Mouse (Mus musculus): Measurements from ENCODE around the gene Ncbp3. TPM values are rescaled to one million over a fixed set of nuclear protein-coding genes. Genes with fewer than 3 reads are reported as not detected.

Gene Ncbp3
- polyA plus RNA-seq, 1 experiment from 2014 or later = 12.5 TPM

DNA sequence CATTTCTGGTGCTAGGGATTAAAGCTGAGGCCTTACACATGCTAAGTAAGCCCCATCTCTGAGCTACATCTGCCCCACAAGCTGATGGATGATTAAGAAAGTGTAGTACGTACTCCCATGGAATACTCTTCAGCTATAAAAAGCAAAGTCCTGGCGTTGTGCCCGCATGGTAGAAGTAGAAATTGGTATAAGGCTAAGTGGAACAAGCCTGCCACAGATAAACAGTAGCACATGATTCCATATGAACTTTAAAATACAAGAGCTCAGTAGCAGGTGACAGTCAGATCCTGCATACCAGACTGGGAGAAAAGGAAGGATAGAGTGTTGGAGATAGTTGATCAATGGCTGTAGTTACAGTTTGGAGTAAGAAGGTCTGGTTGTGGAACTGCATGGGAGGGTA lies 13.8 kb downstream of the Ncbp3 start:
- DNase-seq (ENCODE audit: low spot score) = no peak
- no peak overlapping the region for H3K9ac ChIP-seq (ENCODE audit: low read length)
- 96% methylated on average over 3 of the region's 3 CpGs for WGBS
- no peaks in the 10 kb centered on the region for H3K9me3 ChIP-seq (ENCODE audit: control insufficient read depth, low read length)
- peaks cover 5% of the 10 kb centered on the region for H3K36me3 ChIP-seq (ENCODE audit: control insufficient read depth, insufficient read depth, low read length)
- no peak overlapping the region for H3K27ac ChIP-seq (ENCODE audit: low read depth, low read length)
- H3K27me3 ChIP-seq (ENCODE audit: control insufficient read depth, insufficient read depth, low read length) = no peaks in the 10 kb centered on the region
- no peak overlapping the region for H3K4me3 ChIP-seq (ENCODE audit: low read depth, low read length)
- H3K4me1 ChIP-seq (ENCODE audit: control insufficient read depth, insufficient read depth, low read length) = no peaks in the 10 kb centered on the region
- no peak for ATAC-seq (ENCODE audit: insufficient read depth, low FRiP score, low TSS enrichment)
- no peak overlapping the region for H3K4me2 ChIP-seq (ENCODE audit: low read depth)

DNA sequence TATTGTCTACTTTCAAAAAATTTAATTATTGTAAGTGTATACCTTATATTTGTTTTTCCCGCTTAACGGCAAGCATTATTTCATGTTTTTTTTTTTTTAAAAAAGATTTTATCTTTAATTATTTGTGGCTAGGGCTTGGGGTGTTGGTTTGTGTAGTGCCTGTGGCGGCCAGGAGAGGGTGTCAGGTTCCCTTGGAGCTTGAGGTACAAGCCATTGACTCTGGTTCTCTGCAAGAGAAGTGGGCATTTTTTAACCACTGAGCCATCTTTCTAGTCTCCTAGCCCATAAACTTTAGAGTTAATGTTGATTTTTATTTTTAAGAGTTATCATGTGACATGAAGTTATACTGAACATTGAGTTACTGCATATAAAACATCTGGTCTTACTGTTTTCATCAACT lies 24.3 kb downstream of the Ncbp3 start:
- Histone ChIP-seq H3K27me3 (ENCODE audit: control insufficient read depth, insufficient read depth, low read length) (no peaks in the 10 kb centered on the region), H3K4me3 (ENCODE audit: low read depth, low read length) (no peak overlapping the region), H3K27ac (ENCODE audit: low read depth, low read length) (no peak overlapping the region), H3K4me1 (ENCODE audit: control insufficient read depth, insufficient read depth, low read length) (no peaks in the 10 kb centered on the region), H3K4me2 (ENCODE audit: low read depth) (no peak overlapping the region), H3K9me3 (ENCODE audit: control insufficient read depth, low read length) (no peaks in the 10 kb centered on the region), H3K9ac (ENCODE audit: low read length) (no peak overlapping the region), H3K36me3 (ENCODE audit: control insufficient read depth, insufficient read depth, low read length) (peaks cover 14% of the 10 kb centered on the region)
- DNase-seq (ENCODE audit: low spot score) = no peak
- 90% methylated on average over 3 of the region's 3 CpGs for WGBS
- no peak for ATAC-seq (ENCODE audit: insufficient read depth, low FRiP score, low TSS enrichment)

DNA sequence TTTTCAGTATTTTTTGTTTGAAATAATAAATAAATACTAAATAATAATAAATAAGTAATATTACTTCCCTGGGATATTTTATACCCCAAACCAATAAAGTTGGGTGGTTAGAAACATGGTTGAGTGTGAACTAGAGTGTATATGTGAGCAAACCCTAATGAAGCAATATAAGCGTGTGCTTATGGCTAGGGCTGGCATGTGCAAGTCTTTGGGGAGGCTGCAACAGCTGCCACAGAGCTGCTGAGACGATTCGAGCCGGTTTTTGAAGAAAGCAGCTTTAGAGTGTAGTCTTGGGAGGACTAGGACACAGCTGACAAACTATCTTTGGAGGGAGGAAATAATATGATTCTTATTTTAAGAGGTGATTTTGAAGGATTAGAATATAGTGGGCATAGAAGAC lies 28.7 kb downstream of the Ncbp3 start:
- Histone ChIP-seq H3K4me2 (ENCODE audit: low read depth) (no peak overlapping the region), H3K27ac (ENCODE audit: low read depth, low read length) (no peak overlapping the region), H3K27me3 (ENCODE audit: control insufficient read depth, insufficient read depth, low read length) (no peaks in the 10 kb centered on the region), H3K4me3 (ENCODE audit: low read depth, low read length) (no peak overlapping the region), H3K9ac (ENCODE audit: low read length) (no peak overlapping the region), H3K9me3 (ENCODE audit: control insufficient read depth, low read length) (no peaks in the 10 kb centered on the region), H3K4me1 (ENCODE audit: control insufficient read depth, insufficient read depth, low read length) (no peaks in the 10 kb centered on the region), H3K36me3 (ENCODE audit: control insufficient read depth, insufficient read depth, low read length) (peaks cover 18% of the 10 kb centered on the region)
- DNase-seq (ENCODE audit: low spot score) = no peak
- ATAC-seq (ENCODE audit: insufficient read depth, low FRiP score, low TSS enrichment) = no peak
- 96% methylated on average over 4 of the region's 4 CpGs for WGBS

DNA sequence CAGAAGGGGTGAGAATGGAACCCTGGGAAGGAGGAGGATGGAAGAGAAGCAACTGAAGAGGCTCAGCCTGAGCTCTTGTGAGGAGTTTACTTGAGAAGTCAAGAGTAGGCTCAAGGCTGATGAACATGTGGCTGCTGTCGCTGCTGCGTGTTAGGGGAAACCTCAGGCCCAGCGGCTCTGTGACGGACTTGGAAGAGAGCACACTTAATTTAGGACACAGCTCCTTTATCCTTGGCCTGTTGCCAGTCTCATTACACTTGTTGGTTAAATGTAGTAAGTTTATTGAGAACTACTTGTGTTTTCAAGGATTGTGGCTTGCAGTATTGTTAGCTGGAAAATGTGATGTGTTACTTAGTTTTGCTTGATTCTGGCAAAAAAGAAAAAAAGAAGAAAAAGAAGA lies 29.1 kb downstream of the Ncbp3 start:
- no peaks in the 10 kb centered on the region for H3K27me3 ChIP-seq (ENCODE audit: control insufficient read depth, insufficient read depth, low read length)
- H3K9ac ChIP-seq (ENCODE audit: low read length) = no peak overlapping the region
- DNase-seq (ENCODE audit: low spot score) (no peak), ATAC-seq (ENCODE audit: insufficient read depth, low FRiP score, low TSS enrichment) (no peak)
- no peaks in the 10 kb centered on the region for H3K4me1 ChIP-seq (ENCODE audit: control insufficient read depth, insufficient read depth, low read length)
- H3K36me3 ChIP-seq (ENCODE audit: control insufficient read depth, insufficient read depth, low read length) = peaks cover 18% of the 10 kb centered on the region
- no peaks in the 10 kb centered on the region for H3K9me3 ChIP-seq (ENCODE audit: control insufficient read depth, low read length)
- no peak overlapping the region for H3K4me2 ChIP-seq (ENCODE audit: low read depth)
- H3K4me3 ChIP-seq (ENCODE audit: low read depth, low read length) = no peak overlapping the region
- no peak overlapping the region for H3K27ac ChIP-seq (ENCODE audit: low read depth, low read length)
- 90% methylated on average over 4 of the region's 4 CpGs for WGBS

DNA sequence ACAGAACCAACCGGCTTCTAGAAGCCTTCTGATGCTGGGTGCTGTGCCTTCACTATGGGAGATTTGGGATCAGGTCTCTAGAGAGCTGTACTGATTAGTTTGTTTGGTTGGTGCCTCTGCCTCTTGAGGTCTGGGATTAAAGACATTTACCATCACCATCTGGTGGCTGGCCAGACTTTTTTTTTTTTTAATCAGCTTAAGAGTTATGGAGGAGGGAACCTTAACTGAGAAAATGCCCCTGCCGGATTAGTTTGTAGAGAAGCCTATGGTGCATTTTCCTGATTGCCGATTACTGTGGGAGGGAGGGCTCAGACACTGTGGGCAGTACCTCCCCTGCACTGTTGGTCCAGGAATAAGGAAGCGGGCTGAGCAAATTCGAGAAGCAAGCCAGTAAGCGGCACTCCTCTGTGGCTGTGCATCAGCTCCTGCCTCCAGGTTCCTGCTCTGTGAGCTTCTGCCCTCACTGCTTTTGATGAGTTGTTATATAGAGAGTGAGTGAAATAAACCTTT lies 29.7 kb downstream of the Ncbp3 start:
- Histone ChIP-seq H3K27ac (ENCODE audit: low read depth, low read length) (no peak overlapping the region), H3K4me2 (ENCODE audit: low read depth) (no peak overlapping the region), H3K36me3 (ENCODE audit: control insufficient read depth, insufficient read depth, low read length) (peaks cover 18% of the 10 kb centered on the region), H3K9me3 (ENCODE audit: control insufficient read depth, low read length) (no peaks in the 10 kb centered on the region), H3K4me1 (ENCODE audit: control insufficient read depth, insufficient read depth, low read length) (no peaks in the 10 kb centered on the region), H3K9ac (ENCODE audit: low read length) (no peak overlapping the region), H3K27me3 (ENCODE audit: control insufficient read depth, insufficient read depth, low read length) (no peaks in the 10 kb centered on the region), H3K4me3 (ENCODE audit: low read depth, low read length) (no peak overlapping the region)
- ATAC-seq (ENCODE audit: insufficient read depth, low FRiP score, low TSS enrichment) = no peak
- WGBS = 90% methylated on average over 6 of the region's 6 CpGs
- no peak for DNase-seq (ENCODE audit: low spot score)

DNA sequence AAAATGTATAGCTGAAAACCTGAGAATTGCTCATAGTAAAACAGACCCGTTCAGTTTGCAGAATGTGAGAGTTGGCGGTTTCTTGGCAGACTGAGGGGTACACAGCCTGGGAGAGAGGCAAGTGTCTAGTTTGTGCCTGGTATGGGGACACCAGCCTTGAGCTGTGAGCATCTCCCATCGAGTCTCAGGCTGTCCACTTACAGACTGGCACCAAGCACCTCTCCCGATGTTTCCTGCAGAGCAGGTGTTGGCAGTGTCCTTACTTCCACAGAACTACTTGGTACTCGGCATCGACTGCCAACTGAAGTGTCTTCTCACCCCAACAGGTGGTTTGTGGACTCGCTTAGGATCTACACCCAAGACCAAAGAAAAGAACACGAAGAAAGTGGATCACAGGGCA lies 31.0 kb downstream of the Ncbp3 start:
- Histone ChIP-seq H3K4me2 (ENCODE audit: low read depth) (no peak overlapping the region), H3K36me3 (ENCODE audit: control insufficient read depth, insufficient read depth, low read length) (peaks cover 18% of the 10 kb centered on the region), H3K27me3 (ENCODE audit: control insufficient read depth, insufficient read depth, low read length) (no peaks in the 10 kb centered on the region), H3K27ac (ENCODE audit: low read depth, low read length) (no peak overlapping the region), H3K4me1 (ENCODE audit: control insufficient read depth, insufficient read depth, low read length) (no peaks in the 10 kb centered on the region), H3K9me3 (ENCODE audit: control insufficient read depth, low read length) (no peaks in the 10 kb centered on the region), H3K4me3 (ENCODE audit: low read depth, low read length) (no peak overlapping the region), H3K9ac (ENCODE audit: low read length) (no peak overlapping the region)
- 94% methylated on average over 8 of the region's 8 CpGs for WGBS
- DNase-seq (ENCODE audit: low spot score) (no peak), ATAC-seq (ENCODE audit: insufficient read depth, low FRiP score, low TSS enrichment) (no peak)

DNA sequence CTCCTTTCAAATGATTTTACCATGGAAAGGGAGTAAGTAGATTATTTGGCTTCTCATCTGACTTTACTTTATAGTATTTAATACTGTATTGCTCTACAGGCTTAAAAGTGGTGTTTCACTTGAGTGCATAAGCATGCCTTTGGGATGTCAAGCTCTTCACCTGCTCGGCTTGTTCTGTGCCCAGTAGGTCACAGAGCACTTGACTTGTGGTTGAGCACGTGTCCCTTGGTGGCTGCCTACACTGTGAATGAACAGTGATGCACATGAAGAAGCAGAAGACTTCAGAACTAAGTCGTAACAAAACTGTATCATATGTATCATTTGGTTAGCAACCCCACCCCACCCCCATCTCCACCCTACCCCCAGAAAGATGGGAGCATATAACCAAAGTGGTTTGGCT lies 32.7 kb downstream of the Ncbp3 start:
- no peak overlapping the region for H3K27ac ChIP-seq (ENCODE audit: low read depth, low read length)
- 93% methylated on average over 3 of the region's 3 CpGs for WGBS
- H3K4me1 ChIP-seq (ENCODE audit: control insufficient read depth, insufficient read depth, low read length) = no peaks in the 10 kb centered on the region
- DNase-seq (ENCODE audit: low spot score) (no peak), ATAC-seq (ENCODE audit: insufficient read depth, low FRiP score, low TSS enrichment) (no peak)
- no peak overlapping the region for H3K4me3 ChIP-seq (ENCODE audit: low read depth, low read length)
- peaks cover 17% of the 10 kb centered on the region for H3K36me3 ChIP-seq (ENCODE audit: control insufficient read depth, insufficient read depth, low read length)
- H3K9me3 ChIP-seq (ENCODE audit: control insufficient read depth, low read length) = no peaks in the 10 kb centered on the region
- no peaks in the 10 kb centered on the region for H3K27me3 ChIP-seq (ENCODE audit: control insufficient read depth, insufficient read depth, low read length)
- no peak overlapping the region for H3K4me2 ChIP-seq (ENCODE audit: low read depth)
- no peak overlapping the region for H3K9ac ChIP-seq (ENCODE audit: low read length)

DNA sequence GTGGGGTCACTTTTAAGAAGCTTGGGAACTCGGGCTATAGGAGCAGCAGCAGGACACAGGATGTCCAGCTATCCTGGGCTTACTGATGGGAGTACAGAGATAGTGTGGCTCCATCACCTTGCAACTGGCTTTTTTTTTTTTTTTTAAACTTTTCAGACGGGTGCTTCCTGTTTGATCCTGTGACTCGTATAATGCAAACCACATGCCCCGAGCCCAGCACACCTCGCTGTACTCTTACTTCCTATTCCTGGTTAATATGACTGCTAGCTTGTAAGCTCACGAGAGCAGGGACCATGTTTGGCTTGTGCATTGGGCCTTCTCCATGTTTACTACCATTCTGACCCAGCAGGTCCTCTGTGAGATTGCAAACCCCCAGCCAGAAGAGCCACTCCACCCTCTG lies 36.7 kb downstream of the Ncbp3 start:
- H3K36me3 ChIP-seq (ENCODE audit: control insufficient read depth, insufficient read depth, low read length) = peaks cover 9% of the 10 kb centered on the region; the same call in 1 of the 2 replicates
- H3K27me3 ChIP-seq (ENCODE audit: control insufficient read depth, insufficient read depth, low read length) = no peaks in the 10 kb centered on the region
- H3K4me3 ChIP-seq (ENCODE audit: low read depth, low read length) = no peak overlapping the region
- H3K27ac ChIP-seq (ENCODE audit: low read depth, low read length) = no peak overlapping the region
- WGBS = 83% methylated on average over 6 of the region's 6 CpGs
- H3K9me3 ChIP-seq (ENCODE audit: control insufficient read depth, low read length) = no peaks in the 10 kb centered on the region
- H3K4me1 ChIP-seq (ENCODE audit: control insufficient read depth, insufficient read depth, low read length) = no peaks in the 10 kb centered on the region
- ATAC-seq (ENCODE audit: insufficient read depth, low FRiP score, low TSS enrichment) = no peak
- H3K4me2 ChIP-seq (ENCODE audit: low read depth) = no peak overlapping the region
- H3K9ac ChIP-seq (ENCODE audit: low read length) = no peak overlapping the region
- DNase-seq (ENCODE audit: low spot score) = no peak

DNA sequence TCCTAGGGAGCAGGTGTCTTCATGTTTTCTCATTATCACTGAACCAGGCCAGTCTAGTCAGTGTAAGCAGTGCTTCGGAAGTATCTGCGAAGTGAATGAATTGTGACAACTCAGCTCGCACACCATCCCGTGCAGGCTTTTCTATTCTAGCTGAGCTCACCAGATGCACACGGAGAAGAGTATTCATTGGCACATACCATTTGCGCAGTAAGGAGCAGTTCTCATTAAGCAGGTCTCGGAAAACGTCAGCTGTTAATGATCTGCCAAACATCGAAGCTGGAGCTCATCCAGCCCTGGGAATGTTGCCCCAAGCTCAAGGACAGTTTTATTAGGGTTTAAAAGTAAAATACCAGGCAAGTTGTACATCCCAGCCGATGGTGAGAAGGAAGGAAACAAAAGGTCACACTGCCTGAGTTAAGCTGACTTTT lies 37.2 kb downstream of the Ncbp3 start:
- Histone ChIP-seq H3K36me3 (ENCODE audit: control insufficient read depth, insufficient read depth, low read length) (peaks cover 6% of the 10 kb centered on the region; the same call in 1 of the 2 replicates), H3K4me1 (ENCODE audit: control insufficient read depth, insufficient read depth, low read length) (no peaks in the 10 kb centered on the region), H3K9me3 (ENCODE audit: control insufficient read depth, low read length) (no peaks in the 10 kb centered on the region), H3K4me2 (ENCODE audit: low read depth) (no peak overlapping the region), H3K27me3 (ENCODE audit: control insufficient read depth, insufficient read depth, low read length) (no peaks in the 10 kb centered on the region), H3K4me3 (ENCODE audit: low read depth, low read length) (no peak overlapping the region), H3K27ac (ENCODE audit: low read depth, low read length) (no peak overlapping the region), H3K9ac (ENCODE audit: low read length) (no peak overlapping the region)
- ATAC-seq (ENCODE audit: insufficient read depth, low FRiP score, low TSS enrichment) = no peak
- DNase-seq (ENCODE audit: low spot score) = no peak
- WGBS = 90% methylated on average over 10 of the region's 10 CpGs

Data from neural tube, embryonic 11.5 days (tissue).